Mouse (Mus musculus): ENCODE data around the gene Olfr728. TPM values are rescaled to one million over a fixed set of nuclear protein-coding genes. Genes with fewer than 3 reads are reported as not detected.

The Olfr728 gene
- not detected in 2 replicates for polyA plus RNA-seq (2012; rRNA removed)

GRCm38 (mm10) chr14:50142580-50142979 is at the start of gene Olfr728:
TSS of gene Olfr728 (minus strand) at chr14:50142680.

GRCm38 (mm10) chr14:50188098-50188497 is 45.6 kb upstream of the Olfr728 start, which contains the start of gene Olfr730:
TSS of gene Olfr730 (minus strand) at chr14:50188198.

GRCm38 (mm10) chr14:50152810-50153209 is 10.3 kb upstream of the Olfr728 start, which contains the start of gene Olfr729:
TSS of gene Olfr729 (minus strand) at chr14:50152910.

GRCm38 (mm10) chr14:50122886-50123285 is 19.6 kb downstream of the Olfr728 start, which contains the start of gene Olfr727:
TSS of gene Olfr727 (plus strand) at chr14:50123186.

GRCm38 (mm10) chr14:50090853-50091252 is 51.6 kb downstream of the Olfr728 start, which contains the start of gene Olfr726:
TSS of gene Olfr726 (minus strand) at chr14:50090953.

Other genes starting within 250 kb of the Olfr728 start
- gene Olfr722, start 240.7 kb downstream of the Olfr728 start, polyA plus RNA-seq (2012; rRNA removed), result not detected in 2 replicates
- not detected in 2 replicates for gene Olfr723, start 210.9 kb downstream of the Olfr728 start, polyA plus RNA-seq (2012; rRNA removed)
- gene Olfr724, start 179.4 kb downstream of the Olfr728 start, polyA plus RNA-seq (2012; rRNA removed), result not detected in 2 replicates
- gene Olfr725, start 102.3 kb downstream of the Olfr728 start, polyA plus RNA-seq (2012; rRNA removed), result not detected in 2 replicates
- not detected in 2 replicates for gene Olfr726, start 51.7 kb downstream of the Olfr728 start, polyA plus RNA-seq (2012; rRNA removed)
- gene Olfr727, start 19.5 kb downstream of the Olfr728 start, polyA plus RNA-seq (2012; rRNA removed), result not detected in 2 replicates
- not detected in 2 replicates for gene Olfr729, start 10.2 kb upstream of the Olfr728 start, polyA plus RNA-seq (2012; rRNA removed)
- gene Olfr730, start 45.5 kb upstream of the Olfr728 start, polyA plus RNA-seq (2012; rRNA removed), result not detected in 2 replicates
- not detected in 2 replicates for gene Olfr731, start 99.2 kb upstream of the Olfr728 start, polyA plus RNA-seq (2012; rRNA removed)
- not detected in 2 replicates for gene Olfr732, start 141.5 kb upstream of the Olfr728 start, polyA plus RNA-seq (2012; rRNA removed)
- not detected in 2 replicates for gene Olfr733, start 158.8 kb upstream of the Olfr728 start, polyA plus RNA-seq (2012; rRNA removed)
- not detected in 2 replicates for gene Olfr734, start 184.1 kb upstream of the Olfr728 start, polyA plus RNA-seq (2012; rRNA removed)
- 0.02 TPM in 1 of 2 replicates, not detected in the other for gene Olfr735, start 206.2 kb upstream of the Olfr728 start, polyA plus RNA-seq (2012; rRNA removed)
- 0.26 and 0.31 TPM in 2 replicates for gene Tlr11, start 215.2 kb upstream of the Olfr728 start, polyA plus RNA-seq (2012; rRNA removed)
- not detected in 2 replicates for gene Olfr736, start 238.5 kb upstream of the Olfr728 start, polyA plus RNA-seq (2012; rRNA removed)